Mouse (Mus musculus) embryonic facial prominence, embryonic 14.5 days (tissue): ENCODE measurements around the gene Pax2. TPM values are rescaled to one million over a fixed set of nuclear protein-coding genes. Genes with fewer than 3 reads are reported as not detected.
A peak's percentile ranks its signal among the peaks of the same experiment; 100 is the strongest.

Experiments used
- ATAC-seq: fragments of 200-750 bp; cut with Nextera tagmentation; 2 replicates; pipeline ENCODE4 v1.8.0; 2017; ENCODE audit warnings: low read depth, moderate number of reproducible peaks, moderate TSS enrichment
- DNase-seq: peaks from one replicate; pipeline ENCODE4 v3.0.0-alpha.2; 2015; ENCODE audit warnings: low spot score
- H3K27ac ChIP-seq: fragments of 300-500 bp; sonication (generic); replicated peaks from 2 replicates; pipeline ENCODE4 v1.5.1; 2014; ENCODE audit warnings: low read depth, mild to moderate bottlenecking, low read length, moderate library complexity
- H3K27me3 ChIP-seq: fragments of 300-500 bp; sonication (generic); replicated peaks from 2 replicates; pipeline ENCODE4 v1.6.1; 2014; ENCODE audit warnings: low read length; ENCODE audit not compliant: control insufficient read depth, insufficient read depth
- H3K36me3 ChIP-seq: fragments of 300-500 bp; sonication (generic); 2 replicates; pipeline ENCODE4 v1.6.1; 2014; ENCODE audit warnings: low read length, mixed read lengths; ENCODE audit not compliant: control insufficient read depth, insufficient read depth
- H3K4me1 ChIP-seq: fragments of 300-500 bp; sonication (generic); 2 replicates; pipeline ENCODE4 v1.6.1; 2014; ENCODE audit warnings: antibody characterized with exemption, low read length; ENCODE audit not compliant: control insufficient read depth, insufficient read depth
- H3K4me2 ChIP-seq: fragments of 300-500 bp; sonication (generic); 2 replicates; pipeline ENCODE4 v1.6.1; 2014; ENCODE audit warnings: low read depth, mild to moderate bottlenecking, low read length, moderate library complexity, mixed read lengths
- H3K4me3 ChIP-seq: fragments of 300-500 bp; sonication (generic); 2 replicates; pipeline ENCODE4 v1.5.1; 2014; ENCODE audit warnings: low read depth, mild to moderate bottlenecking, low read length
- H3K9ac ChIP-seq: fragments of 300-500 bp; sonication (generic); 2 replicates; pipeline ENCODE4 v1.6.1; 2014; ENCODE audit warnings: low read depth, mild to moderate bottlenecking, low read length, moderate library complexity, mixed read lengths
- H3K9me3 ChIP-seq: fragments of 300-500 bp; sonication (generic); 2 replicates; pipeline ENCODE4 v1.6.1; 2016; ENCODE audit warnings: low read length; ENCODE audit not compliant: control insufficient read depth
- WGBS: fragments of 180-500 bp; shearing (Covaris S2); extraction: QIAGEN DNeasy Blood & Tissue Kit; methylation state at CpG from one replicate; pipeline ENCODE4 v1.1.7; 2014; 5-methylcytosine and 5-hydroxymethylcytosine counted together
- polyA plus RNA-seq: library from polyadenylated mRNA; unstranded; fragments of >200 nt; fragmentation: Nextera tagmentation; extraction: Ambion mirVana; gene quantifications from 2 replicates; pipeline ENCODE4 v1.2.1, GENCODE M21; 2014

The Pax2 gene
- 0.14 and 0.22 TPM in 2 replicates for polyA plus RNA-seq

GRCm38 (mm10) chr19:44755693-44756420 lies at the start of gene Pax2:
Pax2 (plus strand) TSS chr19:44756045.
- Histone ChIP-seq H3K9me3 (no peaks in the 10 kb centered on the region), H3K4me3 (peak within 1 kb of the TSS; percentile 37), H3K27me3 (peaks cover 99% of the 10 kb centered on the region), H3K9ac (peak within 1 kb of the TSS; percentile 15; the same call in 1 of the 2 replicates), H3K4me2 (peak within 1 kb of the TSS; percentile 55), H3K4me1 (peaks cover 6% of the 10 kb centered on the region; the same call in 1 of the 2 replicates), H3K36me3 (no peaks in the 10 kb centered on the region), H3K27ac (no peak within 1 kb of the TSS)
- ATAC-seq (no peak), DNase-seq (no peak)
- under 1% methylated on average over 39 of the region's 52 CpGs for whole genome bisulfite sequencing

DNA sequence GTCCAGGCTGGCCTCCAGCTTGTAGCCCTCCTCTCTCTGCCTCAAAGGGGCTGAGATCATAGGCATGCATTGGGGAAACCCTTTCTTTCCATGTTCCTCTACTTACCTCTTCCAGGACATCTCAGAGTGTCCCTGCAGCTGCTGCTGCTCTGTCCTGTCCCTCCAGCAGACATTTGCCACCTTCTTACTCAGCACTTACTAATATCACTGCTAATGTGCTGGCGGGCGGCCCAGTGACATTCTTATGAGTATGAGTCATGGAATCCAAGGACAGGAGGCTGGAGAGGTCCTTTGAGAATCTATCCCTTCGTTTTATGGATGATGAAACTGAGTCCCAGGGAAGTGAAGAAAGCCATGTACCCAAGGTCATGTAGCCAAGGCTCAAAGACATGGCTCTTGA lies 47.0 kb upstream of the Pax2 start:
- Histone ChIP-seq H3K9me3 (0 out of 2 replicates have a peak, but pooled peaks cover 5% of the 10 kb centered on the region), H3K9ac (no peak overlapping the region), H3K4me3 (no peak overlapping the region), H3K4me2 (no peak overlapping the region), H3K4me1 (no peaks in the 10 kb centered on the region), H3K36me3 (no peaks in the 10 kb centered on the region), H3K27ac (no peak overlapping the region), H3K27me3 (no peaks in the 10 kb centered on the region; the same call in 1 of the 2 replicates)
- ATAC-seq, result no peak
- DNase-seq, result no peak
- WGBS, result 51% methylated on average over 3 of the region's 3 CpGs

GRCm38 (mm10) chr19:44716731-44717600 lies 38.9 kb upstream of the Pax2 start:
- Histone ChIP-seq H3K4me3 (no peak overlapping the region), H3K9me3 (0 out of 2 replicates have a peak, but pooled peaks cover 6% of the 10 kb centered on the region), H3K4me2 (no peak overlapping the region), H3K9ac (no peak overlapping the region), H3K27me3 (peaks cover 37% of the 10 kb centered on the region), H3K27ac (no peak overlapping the region), H3K4me1 (peaks cover 12% of the 10 kb centered on the region), H3K36me3 (no peaks in the 10 kb centered on the region)
- DNase-seq (no peak), ATAC-seq (no peak)
- 62% methylated on average over 22 of the region's 22 CpGs for WGBS

DNA sequence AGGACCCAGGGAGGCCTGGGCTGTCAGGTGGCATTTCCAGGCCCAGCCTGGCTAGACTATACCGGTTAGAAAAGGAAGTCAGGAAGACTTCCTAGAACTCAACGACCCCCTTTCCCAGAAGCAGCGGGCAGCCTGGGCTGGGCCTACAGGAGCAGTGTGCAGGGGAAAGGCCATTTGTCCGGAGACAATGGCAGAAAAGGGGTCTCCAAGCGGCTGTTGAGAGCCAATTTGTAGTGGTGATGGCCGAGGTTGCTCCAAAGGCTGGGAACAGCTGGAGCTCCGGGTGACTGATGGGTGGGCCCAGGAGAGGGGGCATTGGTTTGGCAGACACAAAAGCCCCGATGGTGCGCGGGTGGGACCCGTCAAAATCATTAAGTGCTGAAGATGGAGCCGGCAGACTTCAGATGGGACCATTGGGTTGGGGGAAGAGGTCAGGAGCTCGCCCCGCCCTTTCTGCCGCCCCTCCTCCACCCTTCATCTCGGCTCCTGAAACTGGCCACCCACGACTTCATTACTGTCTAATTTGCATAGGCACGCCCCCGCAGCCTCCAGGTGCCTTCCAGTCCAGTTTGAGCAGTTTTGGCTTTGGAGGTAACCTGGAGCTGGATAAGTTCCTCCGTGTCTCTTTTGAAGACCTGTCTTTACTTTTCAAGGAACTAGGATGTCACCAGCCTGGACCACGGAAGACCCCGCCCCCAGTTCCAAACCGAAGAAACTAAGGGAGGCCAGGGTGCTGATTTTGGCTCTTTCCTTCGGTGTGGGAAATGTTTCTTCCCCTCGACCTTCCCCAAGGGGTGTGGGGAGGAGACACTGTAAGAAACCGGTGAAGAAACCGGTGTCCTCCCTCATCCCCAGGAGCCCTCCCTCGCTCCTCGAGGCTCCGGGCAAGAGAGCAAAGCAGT lies 36.3 kb upstream of the Pax2 start:
- no peak for ATAC-seq
- peak overlapping the region; percentile 58; the same call in 1 of the 2 replicates for H3K9ac ChIP-seq

GRCm38 (mm10) chr19:44720194-44720521 lies 35.7 kb upstream of the Pax2 start:
- DNase-seq (peak; percentile 35), ATAC-seq (peak; percentile 22; the same call in 1 of the 2 replicates)
- peaks cover 66% of the 10 kb centered on the region for H3K27me3 ChIP-seq
- no peaks in the 10 kb centered on the region for H3K9me3 ChIP-seq
- peaks cover 12% of the 10 kb centered on the region for H3K4me1 ChIP-seq
- peak overlapping the region; percentile 42 for H3K4me3 ChIP-seq
- peak overlapping the region; percentile 84 for H3K4me2 ChIP-seq
- H3K9ac ChIP-seq, result peak overlapping the region; percentile 58
- WGBS, result 3% methylated on average over 28 of the region's 29 CpGs
- no peak overlapping the region for H3K27ac ChIP-seq
- H3K36me3 ChIP-seq, result no peaks in the 10 kb centered on the region

More for the DNA sequence above, 36.3 kb upstream of the Pax2 start:
- H3K4me1 ChIP-seq, result peaks cover 12% of the 10 kb centered on the region
- H3K4me3 ChIP-seq, result peak overlapping the region; percentile 42
- no peak overlapping the region for H3K27ac ChIP-seq
- no peaks in the 10 kb centered on the region for H3K36me3 ChIP-seq
- 3% methylated on average over 27 of the region's 30 CpGs for WGBS
- peak overlapping the region; percentile 84 for H3K4me2 ChIP-seq
- peaks cover 60% of the 10 kb centered on the region for H3K27me3 ChIP-seq
- DNase-seq, result no peak
- no peaks in the 10 kb centered on the region for H3K9me3 ChIP-seq

DNA sequence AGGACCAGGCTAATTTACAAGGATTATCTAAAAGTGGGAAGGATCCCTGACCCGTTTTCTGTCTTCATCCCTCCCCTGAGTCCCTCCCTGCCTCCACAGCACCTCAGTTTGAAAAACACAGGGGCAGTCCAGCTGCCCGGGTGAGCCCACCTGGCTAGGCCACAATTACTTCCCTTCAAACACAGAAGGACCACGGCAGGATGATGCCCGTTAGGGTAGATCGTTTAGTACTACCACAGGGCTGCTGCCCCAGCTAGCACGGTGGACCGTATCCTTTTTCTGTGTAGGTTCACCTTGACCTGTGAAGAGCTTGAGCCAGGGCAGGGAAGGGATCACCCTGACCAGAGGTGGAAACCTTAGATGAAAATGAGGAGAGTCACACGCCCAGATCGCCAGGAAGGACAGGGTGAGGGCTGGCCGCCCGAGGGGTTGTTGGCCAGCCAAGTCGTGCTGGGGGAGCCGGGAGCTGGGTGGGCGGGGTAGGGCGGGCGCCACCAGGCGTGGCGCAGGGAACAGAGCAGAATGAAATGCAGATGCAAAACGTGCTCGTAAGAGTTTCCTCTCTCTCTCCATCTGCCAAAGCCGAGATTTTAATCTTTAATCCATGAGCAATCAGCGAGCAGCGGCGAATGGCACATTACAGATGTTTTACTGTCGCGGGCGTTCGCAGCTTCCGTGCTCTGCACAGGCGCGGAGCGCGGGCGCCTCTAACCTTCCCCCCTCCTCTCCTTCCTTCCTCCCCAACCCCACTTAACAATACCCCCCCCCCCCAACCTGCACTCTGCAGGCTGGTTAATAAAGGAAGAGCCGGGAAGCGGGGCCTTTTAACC lies 32.0 kb upstream of the Pax2 start:
- no peak for ATAC-seq

GRCm38 (mm10) chr19:44725951-44726791 lies 29.7 kb upstream of the Pax2 start:
- peak; percentile 58 for DNase-seq
- under 1% methylated on average over 41 of the region's 55 CpGs for WGBS
- Histone ChIP-seq H3K4me2 (peak overlapping the region; percentile 73), H3K9me3 (no peaks in the 10 kb centered on the region), H3K9ac (peak overlapping the region; percentile 86), H3K4me3 (peak overlapping the region; percentile 59), H3K27ac (peak overlapping the region; percentile 13), H3K36me3 (no peaks in the 10 kb centered on the region), H3K27me3 (peaks cover 82% of the 10 kb centered on the region), H3K4me1 (no peaks in the 10 kb centered on the region; the same call in 1 of the 2 replicates)
- peak; percentile 76; the same call in 1 of the 2 replicates for ATAC-seq

More for the DNA sequence above, 32.0 kb upstream of the Pax2 start:
- Histone ChIP-seq H3K9me3 (no peaks in the 10 kb centered on the region), H3K4me3 (peak overlapping the region; percentile 23), H3K4me2 (peak overlapping the region; percentile 51), H3K4me1 (peaks cover 12% of the 10 kb centered on the region), H3K9ac (no peak overlapping the region), H3K27me3 (peaks cover 87% of the 10 kb centered on the region), H3K36me3 (no peaks in the 10 kb centered on the region), H3K27ac (no peak overlapping the region)
- peak; percentile 51 for DNase-seq
- under 1% methylated on average over 30 of the region's 36 CpGs for WGBS
